Mouse (Mus musculus) forebrain, embryonic 12.5 days (tissue): ENCODE data around the gene Theg. TPM values are rescaled to one million over a fixed set of nuclear protein-coding genes. Genes with fewer than 3 reads are reported as not detected.

Source experiments
- ATAC-seq: fragments of 200-750 bp; cut with Nextera tagmentation; 2 replicates; pipeline ENCODE4 v1.8.0; 2017; ENCODE audit warnings: moderate TSS enrichment; ENCODE audit not compliant: low FRiP score
- H3K27ac ChIP-seq: fragments of 300-500 bp; sonication (generic); 2 replicates; pipeline ENCODE4 v1.5.1; 2016; ENCODE audit warnings: mild to moderate bottlenecking
- H3K27me3 ChIP-seq: fragments of 300-500 bp; sonication (generic); 2 replicates; pipeline ENCODE4 v1.6.1; 2016; ENCODE audit warnings: mild to moderate bottlenecking
- H3K36me3 ChIP-seq: fragments of 300-500 bp; sonication (generic); replicated peaks from 2 replicates; pipeline ENCODE4 v1.6.1; 2016; ENCODE audit warnings: mild to moderate bottlenecking
- H3K4me1 ChIP-seq: fragments of 300-500 bp; sonication (generic); 2 replicates; pipeline ENCODE4 v1.6.1; 2016
- H3K4me2 ChIP-seq: fragments of 300-500 bp; sonication (generic); 2 replicates; pipeline ENCODE4 v1.6.1; 2016; ENCODE audit warnings: mild to moderate bottlenecking, moderate library complexity
- H3K4me3 ChIP-seq: fragments of 300-500 bp; sonication (generic); replicated peaks from 2 replicates; pipeline ENCODE4 v1.5.1; 2016; ENCODE audit warnings: mild to moderate bottlenecking
- H3K9ac ChIP-seq: fragments of 300-500 bp; sonication (generic); 2 replicates; pipeline ENCODE4 v1.6.1; 2016; ENCODE audit warnings: mild to moderate bottlenecking
- H3K9me3 ChIP-seq: fragments of 300-500 bp; sonication (generic); 2 replicates; pipeline ENCODE4 v1.6.1; 2016
- WGBS: fragments of 180-500 bp; shearing (Covaris S2); methylation state at CpG from one replicate; pipeline ENCODE4 v1.1.7; 2016; 5-methylcytosine and 5-hydroxymethylcytosine counted together
- polyA plus RNA-seq: library from polyadenylated mRNA; unstranded; fragments of >200 nt; fragmentation: Nextera tagmentation; extraction: Ambion mirVana; gene quantifications from 2 replicates; pipeline ENCODE4 v1.2.1, GENCODE M21; 2016

Gene Theg
- polyA plus RNA-seq, 1 experiment from 2014 or later: not detected

DNA sequence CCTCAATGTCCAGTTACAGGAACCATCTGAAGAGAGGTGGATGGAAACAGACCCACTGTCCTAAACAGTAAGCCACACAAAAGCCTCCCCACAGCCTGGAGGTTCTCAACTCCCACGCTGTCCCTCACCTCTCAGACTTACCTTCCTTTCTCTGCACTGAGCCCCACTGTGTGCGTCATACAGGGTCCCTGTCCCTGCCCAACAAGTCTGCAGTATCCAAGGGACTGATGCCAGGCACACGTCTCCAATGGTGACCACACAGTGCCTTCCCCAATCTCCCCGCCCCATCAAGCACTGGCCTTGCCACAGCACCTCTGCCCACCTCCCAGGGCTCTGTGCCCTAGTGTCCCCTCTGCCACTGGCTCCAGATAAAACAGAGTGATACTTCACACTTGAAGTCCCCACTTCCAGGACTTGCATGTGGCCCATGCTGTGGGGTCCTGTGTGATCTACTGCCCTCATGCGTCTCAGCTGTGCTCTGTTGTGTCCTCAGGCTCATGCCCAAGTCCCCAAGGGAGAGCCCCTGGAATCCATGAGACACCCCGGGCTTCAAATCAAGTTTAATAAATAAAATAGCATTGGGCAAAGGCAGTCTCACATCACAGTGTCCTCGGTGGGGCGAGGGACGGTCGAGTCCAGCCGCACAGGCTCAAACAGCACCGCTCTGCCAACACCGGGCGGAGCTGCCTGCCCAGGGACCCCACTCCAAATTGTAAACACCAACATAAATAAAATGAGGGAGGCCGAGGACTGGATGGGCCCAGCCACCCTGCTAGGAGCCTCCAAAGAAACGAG, 47.2 kb downstream of the Theg start:
- no peak overlapping the region for H3K4me2 ChIP-seq
- H3K27me3 ChIP-seq: 0 out of 2 replicates have a peak, but pooled peaks cover 8% of the 10 kb centered on the region
- H3K4me3 ChIP-seq: no peak overlapping the region
- no peaks in the 10 kb centered on the region for H3K4me1 ChIP-seq
- H3K36me3 ChIP-seq: peaks cover 71% of the 10 kb centered on the region
- no peak for ATAC-seq
- H3K9ac ChIP-seq: no peak overlapping the region
- H3K27ac ChIP-seq: no peak overlapping the region
- WGBS: 92% methylated on average over 16 of the region's 16 CpGs
- H3K9me3 ChIP-seq: no peaks in the 10 kb centered on the region

- H3K4me1 ChIP-seq: peaks cover 4% of the 10 kb centered on the region; the same call in 1 of the 2 replicates
- 74% methylated on average over 4 of the region's 4 CpGs for WGBS
- no peak overlapping the region for H3K27ac ChIP-seq
- no peak for ATAC-seq
- no peaks in the 10 kb centered on the region for H3K9me3 ChIP-seq
- no peak overlapping the region for H3K4me3 ChIP-seq
- peaks cover 60% of the 10 kb centered on the region for H3K36me3 ChIP-seq
- H3K9ac ChIP-seq: no peak overlapping the region
- H3K4me2 ChIP-seq: no peak overlapping the region
- H3K27me3 ChIP-seq: 0 out of 2 replicates have a peak, but pooled peaks cover 8% of the 10 kb centered on the region
These were observed 48.3 kb downstream of the Theg start for GRCm38 (mm10) chr10:79538873-79539272.

GRCm38 (mm10) chr10:79538323-79538722, 48.8 kb downstream of the Theg start:
- H3K27ac ChIP-seq: no peak overlapping the region
- H3K9me3 ChIP-seq: no peaks in the 10 kb centered on the region
- ATAC-seq: no peak
- no peak overlapping the region for H3K4me3 ChIP-seq
- H3K4me2 ChIP-seq: no peak overlapping the region
- H3K27me3 ChIP-seq: 0 out of 2 replicates have a peak, but pooled peaks cover 8% of the 10 kb centered on the region
- peaks cover 55% of the 10 kb centered on the region for H3K36me3 ChIP-seq
- no peak overlapping the region for H3K9ac ChIP-seq
- H3K4me1 ChIP-seq: peaks cover 6% of the 10 kb centered on the region; the same call in 1 of the 2 replicates
- WGBS: 93% methylated on average over 3 of the region's 3 CpGs

- Histone ChIP-seq H3K27ac (no peak overlapping the region), H3K9me3 (no peaks in the 10 kb centered on the region), H3K4me2 (no peak overlapping the region), H3K27me3 (0 out of 2 replicates have a peak, but pooled peaks cover 8% of the 10 kb centered on the region), H3K36me3 (peaks cover 49% of the 10 kb centered on the region), H3K4me1 (peaks cover 11% of the 10 kb centered on the region; the same call in 1 of the 2 replicates), H3K4me3 (no peak overlapping the region), H3K9ac (no peak overlapping the region)
- 83% methylated on average over 2 of the region's 2 CpGs for WGBS
- ATAC-seq: no peak
These were observed 49.4 kb downstream of the Theg start for GRCm38 (mm10) chr10:79537781-79538180.

DNA sequence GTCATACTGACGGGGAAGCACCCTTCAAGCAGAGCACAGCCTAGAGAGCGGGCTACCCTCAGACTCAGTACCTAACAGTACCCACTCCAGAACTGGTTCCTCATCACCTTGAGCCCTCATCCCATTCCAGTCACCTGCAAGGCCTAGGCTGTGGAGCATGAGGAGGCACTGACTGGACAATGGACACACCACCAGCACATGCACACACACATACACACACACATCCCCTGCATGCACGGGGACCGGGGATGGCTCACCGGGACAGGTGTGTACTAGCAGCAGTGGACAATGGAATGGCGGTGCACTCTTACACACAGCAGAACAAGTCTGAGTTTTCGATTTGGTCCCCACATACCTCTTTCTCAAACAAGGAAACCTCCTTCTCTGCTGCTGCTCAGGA, 49.9 kb downstream of the Theg start:
- H3K36me3 ChIP-seq: peaks cover 44% of the 10 kb centered on the region
- H3K4me2 ChIP-seq: no peak overlapping the region
- peaks cover 12% of the 10 kb centered on the region; the same call in 1 of the 2 replicates for H3K27me3 ChIP-seq
- H3K9ac ChIP-seq: no peak overlapping the region
- H3K27ac ChIP-seq: no peak overlapping the region
- H3K4me3 ChIP-seq: no peak overlapping the region
- no peak for ATAC-seq
- WGBS: 87% methylated on average over 7 of the region's 7 CpGs
- no peaks in the 10 kb centered on the region for H3K9me3 ChIP-seq
- H3K4me1 ChIP-seq: peaks cover 13% of the 10 kb centered on the region; the same call in 1 of the 2 replicates

GRCm38 (mm10) chr10:79536461-79537080, 50.6 kb downstream of the Theg start:
- no peak for ATAC-seq
- WGBS: 76% methylated on average over 12 of the region's 12 CpGs

DNA sequence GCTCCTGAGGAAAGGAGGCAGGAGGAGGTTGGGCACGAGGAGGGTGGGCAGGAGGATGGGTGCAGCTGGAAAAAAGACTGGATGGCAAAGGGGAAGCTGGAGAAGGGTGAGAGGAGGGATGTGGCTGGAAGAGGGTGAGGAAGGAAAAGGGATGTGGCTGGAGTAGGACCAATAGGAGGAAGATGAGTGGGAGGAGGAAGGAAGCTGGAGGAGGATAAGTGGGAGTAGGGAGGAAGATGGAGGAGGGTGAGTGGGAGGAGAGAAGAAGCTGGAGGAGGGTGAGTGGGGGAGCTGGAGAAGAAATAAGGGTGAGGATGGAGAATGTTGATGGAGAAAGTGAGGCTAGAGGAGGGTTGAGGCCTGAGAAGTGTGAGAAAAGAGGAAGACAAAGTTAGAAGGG, 51.7 kb downstream of the Theg start:
- H3K27me3 ChIP-seq: peaks cover 13% of the 10 kb centered on the region; the same call in 1 of the 2 replicates
- 68% methylated on average over 1 of the region's 1 CpGs for WGBS
- H3K27ac ChIP-seq: no peak overlapping the region
- no peak overlapping the region for H3K9ac ChIP-seq
- peaks cover 26% of the 10 kb centered on the region for H3K36me3 ChIP-seq
- no peaks in the 10 kb centered on the region for H3K9me3 ChIP-seq
- H3K4me3 ChIP-seq: no peak overlapping the region
- no peak overlapping the region for H3K4me2 ChIP-seq
- peaks cover 13% of the 10 kb centered on the region; the same call in 1 of the 2 replicates for H3K4me1 ChIP-seq
- ATAC-seq: no peak

More at GRCm38 (mm10) chr10:79536461-79537080, 50.6 kb downstream of the Theg start:
- Histone ChIP-seq H3K36me3 (peaks cover 37% of the 10 kb centered on the region), H3K27ac (no peak overlapping the region), H3K4me2 (no peak overlapping the region), H3K4me1 (peaks cover 13% of the 10 kb centered on the region; the same call in 1 of the 2 replicates), H3K27me3 (peaks cover 13% of the 10 kb centered on the region; the same call in 1 of the 2 replicates), H3K9me3 (no peaks in the 10 kb centered on the region), H3K4me3 (no peak overlapping the region), H3K9ac (no peak overlapping the region)

GRCm38 (mm10) chr10:79534426-79534825, 52.7 kb downstream of the Theg start:
- H3K4me3 ChIP-seq: no peak overlapping the region
- H3K9ac ChIP-seq: no peak overlapping the region
- H3K9me3 ChIP-seq: no peaks in the 10 kb centered on the region
- peaks cover 13% of the 10 kb centered on the region; the same call in 1 of the 2 replicates for H3K27me3 ChIP-seq
- no peak overlapping the region for H3K4me2 ChIP-seq
- 83% methylated on average over 2 of the region's 2 CpGs for WGBS
- peaks cover 16% of the 10 kb centered on the region for H3K36me3 ChIP-seq
- no peak overlapping the region for H3K27ac ChIP-seq
- H3K4me1 ChIP-seq: peaks cover 13% of the 10 kb centered on the region; the same call in 1 of the 2 replicates
- no peak for ATAC-seq

GRCm38 (mm10) chr10:79533126-79533911, 53.8 kb downstream of the Theg start, which contains the start of gene Plpp2:
Gene Plpp2, minus strand, starts transcription at chr10:79533796.
- no peaks in the 10 kb centered on the region for H3K9me3 ChIP-seq
- H3K27me3 ChIP-seq: peaks cover 13% of the 10 kb centered on the region; the same call in 1 of the 2 replicates
- H3K4me1 ChIP-seq: peaks cover 13% of the 10 kb centered on the region; the same call in 1 of the 2 replicates
- peak within 1 kb of the TSS; percentile 96 for H3K4me2 ChIP-seq
- peak within 1 kb of the TSS; percentile 63 for H3K9ac ChIP-seq
- under 1% methylated on average over 52 of the region's 52 CpGs for WGBS
- peak; percentile 67 for ATAC-seq
- H3K4me3 ChIP-seq: peak within 1 kb of the TSS; percentile 60
- H3K36me3 ChIP-seq: peaks cover 5% of the 10 kb centered on the region
- no peak within 1 kb of the TSS for H3K27ac ChIP-seq

- 21% methylated on average over 3 of the region's 3 CpGs for WGBS
- no peak; the same call in 1 of the 2 replicates for ATAC-seq
- Histone ChIP-seq H3K27ac (no peak overlapping the region), H3K36me3 (no peaks in the 10 kb centered on the region), H3K9me3 (no peaks in the 10 kb centered on the region), H3K4me2 (peak overlapping the region; percentile 96), H3K4me3 (peak overlapping the region; percentile 60), H3K27me3 (peaks cover 13% of the 10 kb centered on the region; the same call in 1 of the 2 replicates), H3K4me1 (peaks cover 13% of the 10 kb centered on the region; the same call in 1 of the 2 replicates), H3K9ac (peak overlapping the region; percentile 63; the same call in 1 of the 2 replicates)
These were observed 54.5 kb downstream of the Theg start for GRCm38 (mm10) chr10:79532678-79533077.

DNA sequence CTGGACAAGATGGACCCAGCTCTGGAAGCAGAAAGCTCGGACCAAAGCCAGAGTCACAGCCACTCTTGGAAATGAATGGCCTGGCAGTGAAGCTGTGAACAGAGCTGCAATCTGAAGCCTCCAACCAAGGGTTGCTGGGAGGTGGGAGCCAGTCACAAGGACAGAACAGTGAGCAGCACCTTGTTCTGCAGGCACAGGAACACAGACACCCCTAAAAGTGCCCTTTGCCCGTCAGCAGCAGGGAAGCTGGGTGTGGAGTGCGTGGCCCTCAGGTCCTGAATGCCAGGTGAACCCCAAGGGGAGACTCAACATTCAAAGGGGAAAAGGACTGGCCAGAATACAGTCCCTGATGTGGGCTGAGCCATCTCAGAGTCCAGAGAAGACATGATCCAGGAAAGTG, 55.5 kb downstream of the Theg start:
- H3K4me2 ChIP-seq: no peak overlapping the region
- peaks cover 13% of the 10 kb centered on the region; the same call in 1 of the 2 replicates for H3K27me3 ChIP-seq
- no peaks in the 10 kb centered on the region for H3K36me3 ChIP-seq
- H3K4me1 ChIP-seq: peaks cover 13% of the 10 kb centered on the region; the same call in 1 of the 2 replicates
- H3K9me3 ChIP-seq: no peaks in the 10 kb centered on the region
- H3K9ac ChIP-seq: no peak overlapping the region
- 88% methylated on average over 3 of the region's 3 CpGs for WGBS
- no peak overlapping the region for H3K4me3 ChIP-seq
- H3K27ac ChIP-seq: no peak overlapping the region
- no peak for ATAC-seq
